Mouse (Mus musculus) cerebellum, adult 11 months (tissue): Measurements from ENCODE around the gene Wdr82.

Experiments
- DNase-seq: peaks from one replicate; pipeline ENCODE4 v3.0.0; 2022

Wdr82 gene

GRCm38 (mm10) chr9:106227790-106228429, 57.2 kb downstream of the Wdr82 start:
- no peak for DNase-seq

GRCm38 (mm10) chr9:106230051-106230733, 59.5 kb downstream of the Wdr82 start:
- no peak for DNase-seq

GRCm38 (mm10) chr9:106230734-106231106, 60.0 kb downstream of the Wdr82 start:
- no peak for DNase-seq

GRCm38 (mm10) chr9:106231220-106231619, 60.5 kb downstream of the Wdr82 start:
- DNase-seq, result no peak

- no peak for DNase-seq
Measured at GRCm38 (mm10) chr9:106231816-106232215, 61.1 kb downstream of the Wdr82 start.

- no peak for DNase-seq
Measured at GRCm38 (mm10) chr9:106232956-106233355, 62.2 kb downstream of the Wdr82 start.

GRCm38 (mm10) chr9:106233953-106234352, 63.2 kb downstream of the Wdr82 start:
- no peak for DNase-seq

- no peak for DNase-seq
Measured at GRCm38 (mm10) chr9:106235194-106235830, 64.6 kb downstream of the Wdr82 start.

GRCm38 (mm10) chr9:106236156-106236817, 65.6 kb downstream of the Wdr82 start:
- DNase-seq, result no peak

- no peak for DNase-seq
Measured at GRCm38 (mm10) chr9:106236818-106237211, 66.1 kb downstream of the Wdr82 start.

- no peak for DNase-seq
Measured at GRCm38 (mm10) chr9:106237401-106237800, 66.7 kb downstream of the Wdr82 start.

- DNase-seq, result no peak
Measured at GRCm38 (mm10) chr9:106237878-106238277, 67.2 kb downstream of the Wdr82 start.
